Mouse (Mus musculus) kidney, adult 2 months (tissue): ENCODE data around the gene C2cd3. TPM values are rescaled to one million over a fixed set of nuclear protein-coding genes. Genes with fewer than 3 reads are reported as not detected.
A peak's percentile ranks its signal among the peaks of the same experiment; 100 is the strongest.

Source experiments
- DNase-seq: peaks from one replicate; pipeline ENCODE4 v3.0.0; 2021
- H3K27ac ChIP-seq: fragments of 200-500 bp; 2 replicates; pipeline ENCODE4 v1.5.1; 2012; ENCODE audit warnings: low read depth, low read length, control low read depth, inconsistent platforms; ENCODE audit not compliant: insufficient read depth
- H3K27me3 ChIP-seq: fragments of 200-500 bp; replicated peaks from 2 replicates; pipeline ENCODE4 v1.6.1; 2012; ENCODE audit warnings: mild to moderate bottlenecking, moderate library complexity, low read length, inconsistent platforms; ENCODE audit not compliant: control insufficient read depth, insufficient read depth
- H3K36me3 ChIP-seq: fragments of 200-500 bp; 2 replicates; pipeline ENCODE4 v1.6.1; 2012; ENCODE audit warnings: mild to moderate bottlenecking, moderate library complexity, low read length, inconsistent platforms; ENCODE audit not compliant: control insufficient read depth, insufficient read depth
- H3K4me1 ChIP-seq: fragments of 200-500 bp; 2 replicates; pipeline ENCODE4 v1.6.1; 2011; ENCODE audit warnings: low read length; ENCODE audit not compliant: control insufficient read depth, insufficient read depth
- H3K4me3 ChIP-seq: fragments of 200-500 bp; 2 replicates; pipeline ENCODE4 v1.5.1; 2011; ENCODE audit warnings: mild to moderate bottlenecking, low read depth, low read length, control low read depth; ENCODE audit not compliant: insufficient read depth
- CTCF ChIP-seq: fragments of 200-500 bp; conservative IDR thresholded peaks from 2 replicates; pipeline ENCODE4 v1.5.1; 2011; ENCODE audit warnings: low read depth, mild to moderate bottlenecking, control low read depth, low read length, moderate library complexity, mixed read lengths; ENCODE audit not compliant: insufficient read depth, insufficient read length
- POLR2A ChIP-seq: fragments of 200-500 bp; IDR thresholded peaks from one replicate; pipeline ENCODE4 v1.6.1; 2011; ENCODE audit warnings: low read depth, low read length, control low read depth
- WGBS: fragments of 180-500 bp; shearing (Covaris S2); methylation state at CpG from one replicate; pipeline ENCODE4 v1.1.7; 2018; 5-methylcytosine and 5-hydroxymethylcytosine counted together
- polyA plus RNA-seq: library from polyadenylated mRNA; depleted of rRNA; stranded (reverse); fragments of >200 nt; gene quantifications from 2 replicates; pipeline ENCODE4 v1.2.3, GENCODE M21; 2012

C2cd3 gene
- polyA plus RNA-seq, 1 experiment = 16.8 TPM

GRCm38 (mm10) chr7:100463194-100463593, 91.2 kb downstream of the C2cd3 start:
- peaks cover 53% of the 10 kb centered on the region for H3K4me1 ChIP-seq
- TF ChIP-seq CTCF = no peak
- no peak for TF ChIP-seq POLR2A
- peak overlapping the region; percentile 7; the same call in 1 of the 2 replicates for H3K27ac ChIP-seq
- no peaks in the 10 kb centered on the region for H3K27me3 ChIP-seq
- no peak overlapping the region for H3K4me3 ChIP-seq
- no peak for DNase-seq
- no peaks in the 10 kb centered on the region for H3K36me3 ChIP-seq
- WGBS = 75% methylated on average over 9 of the region's 9 CpGs

- Histone ChIP-seq H3K4me1 (peaks cover 53% of the 10 kb centered on the region), H3K27me3 (no peaks in the 10 kb centered on the region), H3K4me3 (no peak overlapping the region), H3K27ac (peak overlapping the region; percentile 86), H3K36me3 (no peaks in the 10 kb centered on the region)
- WGBS = 42% methylated on average over 10 of the region's 10 CpGs
- no peak for TF ChIP-seq CTCF
- TF ChIP-seq POLR2A = no peak
- peak; percentile 80 for DNase-seq
These were observed 91.7 kb downstream of the C2cd3 start for GRCm38 (mm10) chr7:100463757-100464156.

GRCm38 (mm10) chr7:100464248-100464647, 92.2 kb downstream of the C2cd3 start:
- no peak overlapping the region for H3K4me3 ChIP-seq
- no peaks in the 10 kb centered on the region for H3K27me3 ChIP-seq
- TF ChIP-seq CTCF (no peak), POLR2A (no peak)
- 67% methylated on average over 7 of the region's 7 CpGs for WGBS
- peak overlapping the region; percentile 86 for H3K27ac ChIP-seq
- no peak for DNase-seq
- H3K36me3 ChIP-seq = no peaks in the 10 kb centered on the region
- peaks cover 53% of the 10 kb centered on the region for H3K4me1 ChIP-seq

- Histone ChIP-seq H3K36me3 (no peaks in the 10 kb centered on the region), H3K27me3 (no peaks in the 10 kb centered on the region), H3K27ac (peak overlapping the region; percentile 86), H3K4me3 (no peak overlapping the region), H3K4me1 (peaks cover 53% of the 10 kb centered on the region)
- WGBS = 28% methylated on average over 4 of the region's 4 CpGs
- TF ChIP-seq CTCF (no peak), POLR2A (no peak)
- DNase-seq = peak; percentile 92
These were observed 93.2 kb downstream of the C2cd3 start for GRCm38 (mm10) chr7:100465248-100465647.

GRCm38 (mm10) chr7:100465656-100466309, 93.8 kb downstream of the C2cd3 start:
- 3% methylated on average over 5 of the region's 5 CpGs for WGBS
- Histone ChIP-seq H3K4me1 (peaks cover 53% of the 10 kb centered on the region), H3K36me3 (no peaks in the 10 kb centered on the region), H3K27ac (peak overlapping the region; percentile 86), H3K27me3 (no peaks in the 10 kb centered on the region), H3K4me3 (peak overlapping the region; percentile 3; the same call in 1 of the 2 replicates)
- DNase-seq = peak; percentile 95
- TF ChIP-seq POLR2A (no peak), CTCF (no peak)

GRCm38 (mm10) chr7:100466781-100467510, 94.9 kb downstream of the C2cd3 start:
- H3K27ac ChIP-seq = peak overlapping the region; percentile 86
- H3K27me3 ChIP-seq = no peaks in the 10 kb centered on the region
- no peak for TF ChIP-seq POLR2A
- TF ChIP-seq CTCF = no peak
- no peaks in the 10 kb centered on the region for H3K36me3 ChIP-seq
- WGBS = 85% methylated on average over 11 of the region's 11 CpGs
- DNase-seq = no peak
- H3K4me1 ChIP-seq = peaks cover 43% of the 10 kb centered on the region
- H3K4me3 ChIP-seq = no peak overlapping the region

- 90% methylated on average over 6 of the region's 6 CpGs for WGBS
- DNase-seq = no peak
- Histone ChIP-seq H3K4me3 (no peak overlapping the region), H3K27me3 (no peaks in the 10 kb centered on the region), H3K27ac (no peak overlapping the region), H3K36me3 (no peaks in the 10 kb centered on the region), H3K4me1 (peaks cover 28% of the 10 kb centered on the region)
- TF ChIP-seq CTCF (no peak), POLR2A (no peak)
These were observed 96.7 kb downstream of the C2cd3 start for GRCm38 (mm10) chr7:100468761-100469160.
